Mouse (Mus musculus) forebrain, embryonic 11.5 days (tissue): Measurements from ENCODE around the gene Srp68. TPM values are rescaled to one million over a fixed set of nuclear protein-coding genes. Genes with fewer than 3 reads are reported as not detected.

Experiments
- polyA plus RNA-seq: library from polyadenylated mRNA; unstranded; fragments of >200 nt; fragmentation: Nextera tagmentation; extraction: Ambion mirVana; gene quantifications from 2 replicates; pipeline ENCODE4 v1.2.1, GENCODE M21; 2014

Srp68 gene
- polyA plus RNA-seq, 1 experiment from 2014 or later, result 81.2 TPM

Other genes starting within 250 kb of the Srp68 start
- 1,836 and 1,931 TPM in 2 replicates for gene H3f3b, start 246.3 kb downstream of the Srp68 start, polyA plus RNA-seq
- gene Unk, start 243.9 kb downstream of the Srp68 start, polyA plus RNA-seq, result 40.7 and 48.5 TPM in 2 replicates
- 1.6 and 2.2 TPM in 2 replicates for gene Unc13d, start 196.3 kb downstream of the Srp68 start, polyA plus RNA-seq
- 100.0 and 111 TPM in 2 replicates for gene Wbp2, start 187.2 kb downstream of the Srp68 start, polyA plus RNA-seq
- gene Trim47, start 147.0 kb downstream of the Srp68 start, polyA plus RNA-seq, result 3.4 and 3.8 TPM in 2 replicates
- 1.8 and 1.9 TPM in 2 replicates for gene Trim65, start 143.1 kb downstream of the Srp68 start, polyA plus RNA-seq
- 98.0 and 109 TPM in 2 replicates for gene Mrpl38, start 135.3 kb downstream of the Srp68 start, polyA plus RNA-seq
- gene Fbf1, start 106.1 kb downstream of the Srp68 start, polyA plus RNA-seq, result 52.8 and 60.3 TPM in 2 replicates
- 48.5 and 55.4 TPM in 2 replicates for gene Ten1, start 75.4 kb downstream of the Srp68 start, polyA plus RNA-seq
- gene Acox1, start 75.2 kb downstream of the Srp68 start, polyA plus RNA-seq, result 28.0 and 30.2 TPM in 2 replicates
- gene Evpl, start 36.1 kb downstream of the Srp68 start, polyA plus RNA-seq, result 0.61 and 0.80 TPM in 2 replicates
- gene Galr2, start 6.7 kb upstream of the Srp68 start, polyA plus RNA-seq, result 0.27 TPM in 1 of 2 replicates, not detected in the other
- 67.8 and 71.1 TPM in 2 replicates for gene Exoc7, start 33.0 kb upstream of the Srp68 start, polyA plus RNA-seq
- gene Foxj1, start 61.2 kb upstream of the Srp68 start, polyA plus RNA-seq, result 5.3 and 6.8 TPM in 2 replicates
- gene Rnf157, start 138.8 kb upstream of the Srp68 start, polyA plus RNA-seq, result 25.0 and 26.1 TPM in 2 replicates
- gene Ubald2, start 159.9 kb upstream of the Srp68 start, polyA plus RNA-seq, result 80.2 and 83.7 TPM in 2 replicates
- gene Qrich2, start 192.0 kb upstream of the Srp68 start, polyA plus RNA-seq, result not detected in 2 replicates
- gene Prpsap1, start 220.0 kb upstream of the Srp68 start, polyA plus RNA-seq, result 188 and 195 TPM in 2 replicates